Mouse (Mus musculus): ENCODE results near the gene Smc1b.

GRCm38 (mm10) chr15:85049758-85050157 is 82.0 kb downstream of the Smc1b start:
- TF ChIP-seq CTCF (conservative IDR thresholded peaks at IDR 0.05; ENCODE audit: low read length) (no peak), NANOG (IDR thresholded peaks at IDR 0.05; ENCODE audit: borderline replicate concordance, low read length) (no peak)

Data from E14TG2a.4 (cell line).